Mouse (Mus musculus) stomach, adult 2 months (tissue): ENCODE measurements around the gene Kdm4d. TPM values are rescaled to one million over a fixed set of nuclear protein-coding genes. Genes with fewer than 3 reads are reported as not detected.

Experiments
- polyA plus RNA-seq: library from polyadenylated mRNA; depleted of rRNA; stranded (reverse); fragments of >200 nt; gene quantifications from 2 replicates; pipeline ENCODE4 v1.2.3, GENCODE M21; 2012; rRNA removed

Gene Kdm4d
- 0.06 TPM in 1 of 2 replicates, not detected in the other for polyA plus RNA-seq

GRCm38 (mm10) chr9:14500023-14500915, at the start of gene Kdm4d, which contains the start of gene Cwc15:
Gene Kdm4d, minus strand, starts transcription at chr9:14500482.
Gene Cwc15, plus strand, starts transcription at chr9:14500617.

Other genes with a start within 250 kb of the Kdm4d start
- gene Sesn3, start 225.4 kb downstream of the Kdm4d start, polyA plus RNA-seq, result 1.3 and 5.0 TPM in 2 replicates
- gene Endod1, start 119.0 kb downstream of the Kdm4d start, polyA plus RNA-seq, result 40.1 and 155 TPM in 2 replicates
- gene Cwc15, start 135 bp upstream of the Kdm4d start, polyA plus RNA-seq, result 1.0 and 1.6 TPM in 2 replicates
- gene Amotl1, start 144.6 kb upstream of the Kdm4d start, polyA plus RNA-seq, result 8.7 and 12.3 TPM in 2 replicates
- gene Piwil4, start 240.3 kb upstream of the Kdm4d start, polyA plus RNA-seq, result 0.77 and 0.92 TPM in 2 replicates